Mouse (Mus musculus) ES-E14 (cell line): ENCODE measurements at regions not wholly inside any gene's neighbourhood (a gene's known extent, or its start where the extent isn't known, plus 50 kb on each side); places are given as distances from the start of the nearest gene placed in this dataset.

Experiments used
- DNase-seq: peaks from one replicate; pipeline ENCODE4 v3.0.0-alpha.2; 2013; ENCODE audit warnings: low read depth, low spot score
- H3K27ac ChIP-seq: 2 replicates; pipeline ENCODE4 v1.5.1; 2012; ENCODE audit warnings: low read depth, mild to moderate bottlenecking, low read length, moderate library complexity, mixed read lengths; ENCODE audit not compliant: poor library complexity, insufficient read depth, severe bottlenecking
- H3K36me3 ChIP-seq: 2 replicates; pipeline ENCODE4 v1.6.1; 2012; ENCODE audit warnings: mild to moderate bottlenecking, low read length, moderate library complexity, mixed read lengths; ENCODE audit not compliant: control insufficient read depth, poor library complexity, insufficient read depth, severe bottlenecking
- H3K4me1 ChIP-seq, 2 experiments: fragments of 150-350 bp in 1 of 2; sonication (generic) in 1 of 2; 2 replicates each; pipeline ENCODE4 v1.6.1; 2012; ENCODE audit warnings: low read length in 2 of 2, mild to moderate bottlenecking in 1 of 2, mixed read lengths in 1 of 2; ENCODE audit not compliant: control insufficient read depth in 2 of 2, insufficient read depth in 2 of 2, poor library complexity in 1 of 2
- H3K4me3 ChIP-seq, 2 experiments: fragments of 150-350 bp in 1 of 2; sonication (generic) in 1 of 2; 2 replicates each; pipeline ENCODE4 v1.5.1; 2012; ENCODE audit warnings: low read length in 2 of 2, low read depth in 1 of 2, mild to moderate bottlenecking in 1 of 2, mixed read lengths in 1 of 2; ENCODE audit not compliant: insufficient read depth in 1 of 2, poor library complexity in 1 of 2, severe bottlenecking in 1 of 2
- H3K9ac ChIP-seq: 2 replicates; pipeline ENCODE4 v1.6.1; 2012; ENCODE audit warnings: low read depth, mild to moderate bottlenecking, low read length, mixed read lengths; ENCODE audit not compliant: poor library complexity, insufficient read depth, severe bottlenecking
- H3K9me3 ChIP-seq: fragments of 150-350 bp; sonication (generic); 2 replicates; pipeline ENCODE4 v1.6.1; 2012; ENCODE audit warnings: low read depth, mild to moderate bottlenecking, low read length; ENCODE audit not compliant: control insufficient read depth, insufficient read depth
- CHD2 ChIP-seq: IDR thresholded peaks from 2 replicates; pipeline ENCODE4 v1.6.1; 2014; ENCODE audit warnings: mild to moderate bottlenecking, low read depth, low read length, inconsistent platforms
- HCFC1 ChIP-seq: IDR thresholded peaks from 2 replicates; pipeline ENCODE4 v1.6.1; 2012; ENCODE audit warnings: low read length, inconsistent platforms, borderline replicate concordance; ENCODE audit not compliant: insufficient read depth
- MAFK ChIP-seq: IDR thresholded peaks from 2 replicates; pipeline ENCODE4 v1.6.1; 2014; ENCODE audit warnings: mild to moderate bottlenecking, low read depth, low read length, inconsistent platforms; ENCODE audit not compliant: insufficient read depth
- ZC3H11A ChIP-seq: IDR thresholded peaks from 2 replicates; pipeline ENCODE4 v1.6.1; 2012; ENCODE audit warnings: low read depth, mild to moderate bottlenecking, inconsistent platforms, low read length, borderline replicate concordance
- ZNF384 ChIP-seq: IDR thresholded peaks from 2 replicates; pipeline ENCODE4 v1.6.1; 2012; ENCODE audit warnings: low read depth, low read length, inconsistent platforms
- in situ Hi-C, 2 experiments: fragments of 600-800 bp; cut with MboI; formaldehyde crosslinking; loops; one replicate each; pipeline ENCODE4 v1.15.1; 2025; ENCODE audit warnings: low sequenced_read_pairs in 2 of 2, inconsistent platforms in 1 of 2; ENCODE audit not compliant: unreplicated experiment in 2 of 2

- TF ChIP-seq HCFC1: no peak
- no peak for TF ChIP-seq ZC3H11A
- no peak for TF ChIP-seq MAFK
- TF ChIP-seq CHD2: no peak
- TF ChIP-seq ZNF384: no peak
- H3K9ac ChIP-seq: no peak overlapping the region
These were observed 246.1 kb upstream of the Fn1 start for GRCm38 (mm10) chr1:71899128-71899527.

GRCm38 (mm10) chr1:71898198-71898597, 245.2 kb upstream of the Fn1 start:
- Histone ChIP-seq H3K36me3 (no peaks in the 10 kb centered on the region), H3K27ac (no peak overlapping the region), H3K4me1 (no peaks in the 10 kb centered on the region), H3K4me3 (no peak overlapping the region), H3K9ac (no peak overlapping the region), H3K9me3 (no peaks in the 10 kb centered on the region)
- TF ChIP-seq HCFC1 (no peak), MAFK (no peak), ZNF384 (no peak), ZC3H11A (no peak), CHD2 (no peak)
- no peak for DNase-seq
- in situ Hi-C loops: no loop called here

More at GRCm38 (mm10) chr1:71899128-71899527, 246.1 kb upstream of the Fn1 start:
- DNase-seq: no peak
- no peaks in the 10 kb centered on the region for H3K4me1 ChIP-seq
- H3K36me3 ChIP-seq: no peaks in the 10 kb centered on the region
- H3K4me3 ChIP-seq: no peak overlapping the region
- in situ Hi-C loops: no loop called here
- H3K9me3 ChIP-seq: no peaks in the 10 kb centered on the region
- H3K27ac ChIP-seq: no peak overlapping the region

GRCm38 (mm10) chr1:71897464-71898051, 244.6 kb upstream of the Fn1 start:
- Histone ChIP-seq H3K27ac (no peak overlapping the region), H3K4me1 (no peaks in the 10 kb centered on the region), H3K9ac (no peak overlapping the region), H3K36me3 (no peaks in the 10 kb centered on the region), H3K9me3 (no peaks in the 10 kb centered on the region), H3K4me3 (no peak overlapping the region)
- TF ChIP-seq MAFK (no peak), CHD2 (no peak), HCFC1 (no peak), ZNF384 (no peak), ZC3H11A (no peak)
- no peak for DNase-seq
- in situ Hi-C loops: no loop called here

- TF ChIP-seq ZNF384 (no peak), MAFK (no peak), ZC3H11A (no peak), CHD2 (no peak), HCFC1 (no peak)
- DNase-seq: no peak
- no peaks in the 10 kb centered on the region for H3K36me3 ChIP-seq
- in situ Hi-C loops: no loop called here
- H3K4me1 ChIP-seq: no peaks in the 10 kb centered on the region
- no peaks in the 10 kb centered on the region for H3K9me3 ChIP-seq
- no peak overlapping the region for H3K9ac ChIP-seq
- H3K27ac ChIP-seq: no peak overlapping the region
- no peak overlapping the region for H3K4me3 ChIP-seq
These were observed 243.2 kb upstream of the Fn1 start for GRCm38 (mm10) chr1:71896141-71896725.
